Mouse (Mus musculus) lung, embryonic 14.5 days (tissue): ENCODE data around the gene Adra2b. TPM values are rescaled to one million over a fixed set of nuclear protein-coding genes. Genes with fewer than 3 reads are reported as not detected.

Source experiments
- ATAC-seq: fragments of 200-750 bp; cut with Nextera tagmentation; 2 replicates; pipeline ENCODE4 v1.8.0; 2017; ENCODE audit warnings: mild to moderate bottlenecking, moderate TSS enrichment, moderate library complexity; ENCODE audit not compliant: insufficient read depth
- DNase-seq: peaks from one replicate; pipeline ENCODE4 v3.0.0-alpha.2; 2015
- H3K27ac ChIP-seq: fragments of 300-500 bp; sonication (generic); 2 replicates; pipeline ENCODE4 v1.5.1; 2014; ENCODE audit warnings: low read depth, mild to moderate bottlenecking, moderate library complexity
- H3K27me3 ChIP-seq: fragments of 300-500 bp; sonication (generic); 2 replicates; pipeline ENCODE4 v1.6.1; 2014; ENCODE audit warnings: low read length, control low read depth; ENCODE audit not compliant: insufficient read depth
- H3K36me3 ChIP-seq: fragments of 300-500 bp; sonication (generic); 2 replicates; pipeline ENCODE4 v1.6.1; 2014; ENCODE audit warnings: control low read depth; ENCODE audit not compliant: insufficient read depth
- H3K4me1 ChIP-seq: fragments of 300-500 bp; sonication (generic); 2 replicates; pipeline ENCODE4 v1.6.1; 2014; ENCODE audit warnings: antibody characterized with exemption, control low read depth; ENCODE audit not compliant: insufficient read depth
- H3K4me2 ChIP-seq: fragments of 300-500 bp; sonication (generic); 2 replicates; pipeline ENCODE4 v1.6.1; 2014; ENCODE audit warnings: mild to moderate bottlenecking
- H3K4me3 ChIP-seq: fragments of 300-500 bp; sonication (generic); 2 replicates; pipeline ENCODE4 v1.5.1; 2014; ENCODE audit warnings: low read depth, low read length
- H3K9ac ChIP-seq: fragments of 300-500 bp; sonication (generic); 2 replicates; pipeline ENCODE4 v1.6.1; 2014
- H3K9me3 ChIP-seq: fragments of 300-500 bp; sonication (generic); 2 replicates; pipeline ENCODE4 v1.6.1; 2016; ENCODE audit warnings: low read depth, low read length, control low read depth
- CTCF ChIP-seq: IDR thresholded peaks from 2 replicates; pipeline ENCODE4 v1.5.1; 2016; ENCODE audit warnings: antibody characterized with exemption, low read depth
- WGBS: fragments of 180-500 bp; shearing (Covaris S2); extraction: QIAGEN DNeasy Blood & Tissue Kit; methylation state at CpG from one replicate; pipeline ENCODE4 v1.1.7; 2014; 5-methylcytosine and 5-hydroxymethylcytosine counted together
- polyA plus RNA-seq: library from polyadenylated mRNA; unstranded; fragments of >200 nt; fragmentation: Nextera tagmentation; extraction: Ambion mirVana; gene quantifications from 2 replicates; pipeline ENCODE4 v1.2.1, GENCODE M21; 2014

The Adra2b gene
- polyA plus RNA-seq, 1 experiment from 2014 or later: not detected

GRCm38 (mm10) chr2:127379250-127379649 is 16.2 kb downstream of the Adra2b start:
- DNase-seq (no peak), ATAC-seq (no peak)
- Histone ChIP-seq H3K4me3 (no peak overlapping the region), H3K9me3 (no peaks in the 10 kb centered on the region), H3K36me3 (no peaks in the 10 kb centered on the region), H3K27ac (no peak overlapping the region), H3K27me3 (no peaks in the 10 kb centered on the region), H3K4me1 (no peaks in the 10 kb centered on the region), H3K9ac (no peak overlapping the region), H3K4me2 (no peak overlapping the region)
- WGBS: 52% methylated on average over 3 of the region's 3 CpGs
- no peak for TF ChIP-seq CTCF

- Histone ChIP-seq H3K4me3 (no peak overlapping the region), H3K27ac (no peak overlapping the region), H3K9ac (no peak overlapping the region), H3K4me2 (no peak overlapping the region), H3K36me3 (no peaks in the 10 kb centered on the region), H3K4me1 (no peaks in the 10 kb centered on the region), H3K27me3 (no peaks in the 10 kb centered on the region), H3K9me3 (no peaks in the 10 kb centered on the region)
- no peak for TF ChIP-seq CTCF
- WGBS: 44% methylated on average over 7 of the region's 7 CpGs
- no peak for DNase-seq
- ATAC-seq: no peak
Observed at GRCm38 (mm10) chr2:127383881-127384280, 20.9 kb downstream of the Adra2b start.

- no peaks in the 10 kb centered on the region for H3K9me3 ChIP-seq
- no peaks in the 10 kb centered on the region for H3K27me3 ChIP-seq
- H3K4me2 ChIP-seq: no peak overlapping the region
- ATAC-seq (no peak), DNase-seq (no peak)
- no peak overlapping the region for H3K9ac ChIP-seq
- WGBS: 51% methylated on average over 2 of the region's 2 CpGs
- H3K36me3 ChIP-seq: no peaks in the 10 kb centered on the region
- no peak overlapping the region for H3K4me3 ChIP-seq
- H3K4me1 ChIP-seq: no peaks in the 10 kb centered on the region
- H3K27ac ChIP-seq: no peak overlapping the region
- TF ChIP-seq CTCF: no peak
Observed at GRCm38 (mm10) chr2:127387521-127387920, 24.5 kb downstream of the Adra2b start.

- no peak for DNase-seq
- H3K4me2 ChIP-seq: no peak overlapping the region
- no peak overlapping the region for H3K4me3 ChIP-seq
- H3K9me3 ChIP-seq: no peaks in the 10 kb centered on the region
- TF ChIP-seq CTCF: no peak
- no peaks in the 10 kb centered on the region for H3K36me3 ChIP-seq
- no peaks in the 10 kb centered on the region for H3K4me1 ChIP-seq
- no peak overlapping the region for H3K27ac ChIP-seq
- no peak overlapping the region for H3K9ac ChIP-seq
- H3K27me3 ChIP-seq: no peaks in the 10 kb centered on the region
- no peak for ATAC-seq
- 52% methylated on average over 3 of the region's 3 CpGs for WGBS
Observed at GRCm38 (mm10) chr2:127390352-127390751, 27.3 kb downstream of the Adra2b start.

GRCm38 (mm10) chr2:127390846-127391245 is 27.8 kb downstream of the Adra2b start:
- no peak for DNase-seq
- no peak overlapping the region for H3K27ac ChIP-seq
- WGBS: 50% methylated on average over 4 of the region's 4 CpGs

GRCm38 (mm10) chr2:127391323-127391722 is 28.3 kb downstream of the Adra2b start:
- H3K27ac ChIP-seq: no peak overlapping the region
- 45% methylated on average over 3 of the region's 3 CpGs for WGBS
- H3K27me3 ChIP-seq: no peaks in the 10 kb centered on the region
- no peak for ATAC-seq
- no peak for DNase-seq
- H3K36me3 ChIP-seq: no peaks in the 10 kb centered on the region
- H3K4me3 ChIP-seq: no peak overlapping the region
- no peaks in the 10 kb centered on the region for H3K9me3 ChIP-seq
- no peak for TF ChIP-seq CTCF
- H3K4me1 ChIP-seq: no peaks in the 10 kb centered on the region
- H3K9ac ChIP-seq: no peak overlapping the region
- no peak overlapping the region for H3K4me2 ChIP-seq

More at GRCm38 (mm10) chr2:127390846-127391245, 27.8 kb downstream of the Adra2b start:
- TF ChIP-seq CTCF: no peak
- no peaks in the 10 kb centered on the region for H3K4me1 ChIP-seq
- H3K36me3 ChIP-seq: no peaks in the 10 kb centered on the region
- H3K4me3 ChIP-seq: no peak overlapping the region
- H3K27me3 ChIP-seq: no peaks in the 10 kb centered on the region
- H3K9me3 ChIP-seq: no peaks in the 10 kb centered on the region
- H3K9ac ChIP-seq: no peak overlapping the region
- ATAC-seq: no peak
- no peak overlapping the region for H3K4me2 ChIP-seq

GRCm38 (mm10) chr2:127394606-127395161 is 31.7 kb downstream of the Adra2b start:
- H3K27ac ChIP-seq: no peak overlapping the region
- WGBS: 67% methylated on average over 5 of the region's 5 CpGs
- no peak for ATAC-seq

GRCm38 (mm10) chr2:127398738-127399137 is 35.7 kb downstream of the Adra2b start:
- Histone ChIP-seq H3K4me1 (no peaks in the 10 kb centered on the region), H3K4me3 (no peak overlapping the region), H3K27me3 (no peaks in the 10 kb centered on the region), H3K9ac (no peak overlapping the region), H3K4me2 (no peak overlapping the region), H3K9me3 (no peaks in the 10 kb centered on the region), H3K36me3 (no peaks in the 10 kb centered on the region), H3K27ac (no peak overlapping the region)
- 49% methylated on average over 7 of the region's 7 CpGs for WGBS
- ATAC-seq (no peak), DNase-seq (no peak)
- no peak for TF ChIP-seq CTCF

More at GRCm38 (mm10) chr2:127394606-127395161, 31.7 kb downstream of the Adra2b start:
- H3K4me2 ChIP-seq: no peak overlapping the region
- H3K36me3 ChIP-seq: no peaks in the 10 kb centered on the region
- H3K9ac ChIP-seq: no peak overlapping the region
- no peaks in the 10 kb centered on the region for H3K4me1 ChIP-seq
- no peak overlapping the region for H3K4me3 ChIP-seq
- DNase-seq: no peak
- H3K27me3 ChIP-seq: no peaks in the 10 kb centered on the region
- no peak for TF ChIP-seq CTCF
- no peaks in the 10 kb centered on the region for H3K9me3 ChIP-seq
